Mouse (Mus musculus) small intestine, adult 2 months (tissue): ENCODE measurements around the gene Epb41l4b. TPM values are rescaled to one million over a fixed set of nuclear protein-coding genes. Genes with fewer than 3 reads are reported as not detected.

Experiments
- H3K27ac ChIP-seq: fragments of 200-500 bp; 2 replicates; pipeline ENCODE4 v1.5.1; 2012; ENCODE audit warnings: low read depth, low read length, control low read depth, inconsistent platforms; ENCODE audit not compliant: insufficient read depth
- H3K27me3 ChIP-seq: fragments of 200-500 bp; 2 replicates; pipeline ENCODE4 v1.6.1; 2012; ENCODE audit warnings: mild to moderate bottlenecking, moderate library complexity, low read length, inconsistent platforms; ENCODE audit not compliant: control insufficient read depth, insufficient read depth
- H3K36me3 ChIP-seq: fragments of 200-500 bp; 2 replicates; pipeline ENCODE4 v1.6.1; 2012; ENCODE audit warnings: mild to moderate bottlenecking, low read length, control low read depth, inconsistent platforms; ENCODE audit not compliant: control insufficient read depth, insufficient read depth
- H3K4me1 ChIP-seq: fragments of 200-500 bp; 2 replicates; pipeline ENCODE4 v1.6.1; 2012; ENCODE audit warnings: low read length, inconsistent platforms, mixed read lengths; ENCODE audit not compliant: control insufficient read depth, insufficient read depth, insufficient read length
- H3K4me3 ChIP-seq: fragments of 200-500 bp; 2 replicates; pipeline ENCODE4 v1.5.1; 2012; ENCODE audit warnings: low read depth, mild to moderate bottlenecking, control low read depth, inconsistent platforms, low read length, moderate library complexity
- CTCF ChIP-seq: fragments of 200-500 bp; IDR thresholded peaks from 2 replicates; pipeline ENCODE4 v1.5.1; 2012; ENCODE audit warnings: low read depth, mild to moderate bottlenecking, control low read depth, inconsistent platforms, low read length, moderate library complexity, mixed read lengths; ENCODE audit not compliant: insufficient replicate concordance, insufficient read length; ENCODE audit errors: extremely low read depth
- POLR2A ChIP-seq: fragments of 200-500 bp; IDR thresholded peaks from 2 replicates; pipeline ENCODE4 v1.6.1; 2012; ENCODE audit warnings: low read depth, mild to moderate bottlenecking, control low read depth, inconsistent platforms, low read length, moderate library complexity
- WGBS: fragments of 180-500 bp; shearing (Covaris S2); methylation state at CpG from one replicate; pipeline ENCODE4 v1.1.7; 2018; 5-methylcytosine and 5-hydroxymethylcytosine counted together
- polyA plus RNA-seq: library from polyadenylated mRNA; depleted of rRNA; stranded (reverse); fragments of >200 nt; gene quantifications from 2 replicates; pipeline ENCODE4 v1.2.3, GENCODE M21; 2012

The Epb41l4b gene
- polyA plus RNA-seq, 1 experiment = 81.4 TPM

GRCm38 (mm10) chr4:56990215-56990584 lies 153.0 kb downstream of the Epb41l4b start, which contains the start of gene Frrs1l:
TSS of gene Frrs1l (minus strand) at chr4:56990391.
- H3K36me3 ChIP-seq = no peaks in the 10 kb centered on the region
- H3K27ac ChIP-seq = no peak within 1 kb of the TSS
- peak within 1 kb of the TSS; percentile 36 for H3K4me3 ChIP-seq
- WGBS = 1% methylated on average over 44 of the region's 44 CpGs
- H3K4me1 ChIP-seq = peaks cover 2% of the 10 kb centered on the region; the same call in 1 of the 2 replicates
- H3K27me3 ChIP-seq = peaks cover 29% of the 10 kb centered on the region
- TF ChIP-seq CTCF (no peak), POLR2A (no peak)

GRCm38 (mm10) chr4:56989431-56990214 lies 153.6 kb downstream of the Epb41l4b start:
- peak overlapping the region; percentile 36 for H3K4me3 ChIP-seq

GRCm38 (mm10) chr4:56965586-56966179 lies 177.6 kb downstream of the Epb41l4b start:
- Histone ChIP-seq H3K27ac (no peak overlapping the region), H3K36me3 (no peaks in the 10 kb centered on the region), H3K4me3 (no peak overlapping the region), H3K4me1 (peaks cover 3% of the 10 kb centered on the region; the same call in 1 of the 2 replicates), H3K27me3 (no peaks in the 10 kb centered on the region)
- TF ChIP-seq POLR2A (no peak), CTCF (no peak)
- WGBS = 70% methylated on average over 7 of the region's 7 CpGs

More at GRCm38 (mm10) chr4:56989431-56990214, 153.6 kb downstream of the Epb41l4b start:
- Histone ChIP-seq H3K4me1 (peaks cover 2% of the 10 kb centered on the region; the same call in 1 of the 2 replicates), H3K27ac (no peak overlapping the region), H3K36me3 (no peaks in the 10 kb centered on the region), H3K27me3 (peaks cover 29% of the 10 kb centered on the region)
- WGBS = 11% methylated on average over 45 of the region's 45 CpGs
- no peak for TF ChIP-seq POLR2A
- TF ChIP-seq CTCF = no peak

- WGBS = 96% methylated on average over 6 of the region's 6 CpGs
- Histone ChIP-seq H3K27me3 (no peaks in the 10 kb centered on the region), H3K36me3 (no peaks in the 10 kb centered on the region), H3K4me1 (peaks cover 6% of the 10 kb centered on the region; the same call in 1 of the 2 replicates), H3K27ac (no peak overlapping the region), H3K4me3 (no peak overlapping the region)
- TF ChIP-seq POLR2A = no peak
- no peak for TF ChIP-seq CTCF
These were observed 179.6 kb downstream of the Epb41l4b start for GRCm38 (mm10) chr4:56963687-56964086.

- 21% methylated on average over 12 of the region's 12 CpGs for WGBS
- H3K4me1 ChIP-seq = peaks cover 9% of the 10 kb centered on the region; the same call in 1 of the 2 replicates
These were observed 181.8 kb downstream of the Epb41l4b start for GRCm38 (mm10) chr4:56961320-56961925.

GRCm38 (mm10) chr4:56957518-56957917 lies 185.7 kb downstream of the Epb41l4b start:
- no peak for TF ChIP-seq POLR2A
- TF ChIP-seq CTCF = no peak
- Histone ChIP-seq H3K4me1 (peaks cover 9% of the 10 kb centered on the region; the same call in 1 of the 2 replicates), H3K4me3 (no peak overlapping the region), H3K36me3 (no peaks in the 10 kb centered on the region), H3K27ac (no peak overlapping the region), H3K27me3 (no peaks in the 10 kb centered on the region)
- 22% methylated on average over 9 of the region's 9 CpGs for WGBS

More at GRCm38 (mm10) chr4:56961320-56961925, 181.8 kb downstream of the Epb41l4b start:
- Histone ChIP-seq H3K4me3 (no peak overlapping the region), H3K36me3 (no peaks in the 10 kb centered on the region), H3K27ac (no peak overlapping the region), H3K27me3 (no peaks in the 10 kb centered on the region)
- TF ChIP-seq POLR2A = no peak
- no peak for TF ChIP-seq CTCF
